Mouse (Mus musculus) bone marrow, adult 2 months (tissue): ENCODE results near the gene BC049762. TPM values are rescaled to one million over a fixed set of nuclear protein-coding genes. Genes with fewer than 3 reads are reported as not detected.
A peak's percentile ranks its signal among the peaks of the same experiment; 100 is the strongest.

Experiments
- H3K27ac ChIP-seq: fragments of 200-500 bp; 2 replicates; pipeline ENCODE4 v1.5.1; 2012; ENCODE audit warnings: low read depth, mild to moderate bottlenecking, control low read depth, inconsistent platforms, low read length; ENCODE audit not compliant: control insufficient read depth, poor library complexity, insufficient read depth
- H3K4me1 ChIP-seq: fragments of 200-500 bp; 2 replicates; pipeline ENCODE4 v1.6.1; 2011; ENCODE audit warnings: low read length; ENCODE audit not compliant: control insufficient read depth, insufficient read depth
- H3K4me3 ChIP-seq: fragments of 200-500 bp; replicated peaks from 2 replicates; pipeline ENCODE3; 2011; ENCODE audit warnings: mild to moderate bottlenecking, low read depth, low read length, control low read depth; ENCODE audit not compliant: control insufficient read depth
- CTCF ChIP-seq: fragments of 200-500 bp; IDR thresholded peaks from 2 replicates; pipeline ENCODE4 v1.5.1; 2011; ENCODE audit warnings: low read length, control low read depth; ENCODE audit not compliant: control insufficient read depth, insufficient read depth
- POLR2A ChIP-seq: fragments of 200-500 bp; IDR thresholded peaks from 2 replicates; pipeline ENCODE4 v1.6.1; 2011; ENCODE audit warnings: low read depth, mild to moderate bottlenecking, control low read depth, low read length, borderline replicate concordance; ENCODE audit not compliant: control insufficient read depth
- WGBS: fragments of 180-500 bp; shearing (Covaris S2); methylation state at CpG from one replicate; pipeline ENCODE4 v1.1.7; 2018; 5-methylcytosine and 5-hydroxymethylcytosine counted together
- polyA plus RNA-seq: library from polyadenylated mRNA; stranded (reverse); fragments of >200 nt; gene quantifications from 2 replicates; pipeline ENCODE4 v1.2.4, GENCODE M21; 2011; ENCODE audit warnings: low replicate concordance; ENCODE audit not compliant: missing spikeins, insufficient read depth, insufficient read length

BC049762 gene
- polyA plus RNA-seq, 1 experiment = 2.7 TPM

GRCm38 (mm10) chr11:51290066-51290955, 27.5 kb upstream of the BC049762 start:
- Histone ChIP-seq H3K27ac (no peak overlapping the region), H3K4me1 (no peaks in the 10 kb centered on the region), H3K4me3 (no peak overlapping the region)
- TF ChIP-seq CTCF (no peak), POLR2A (no peak)
- WGBS = 4% methylated on average over 74 of the region's 74 CpGs

DNA sequence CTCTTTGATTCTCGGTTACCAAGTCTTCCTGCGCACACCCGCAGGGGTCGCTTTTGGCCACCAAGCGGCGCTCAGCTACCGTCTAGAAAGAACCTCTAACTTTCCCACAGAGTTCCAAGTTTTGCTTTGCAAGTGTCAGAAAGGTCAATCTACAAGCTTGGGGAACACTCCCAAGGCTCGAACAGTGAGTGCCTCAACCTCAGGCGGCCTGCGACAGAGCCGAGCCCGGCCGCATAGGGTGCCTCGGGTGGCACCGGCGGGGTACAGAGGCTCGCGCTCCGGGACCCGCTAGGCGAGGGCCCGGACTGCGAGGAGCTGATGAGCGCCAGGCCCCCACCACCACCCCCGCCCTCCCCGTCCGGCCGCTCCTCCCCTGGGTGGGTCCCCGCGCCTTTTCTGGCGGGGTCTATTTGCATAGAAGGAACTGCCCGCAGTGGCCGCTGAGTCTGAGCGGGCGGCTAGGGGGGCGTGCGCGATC, 26.8 kb upstream of the BC049762 start, which contains the start of gene Col23a1:
Gene Col23a1, plus strand, starts transcription at position 357 of the 478 bp plus-strand sequence.
- Histone ChIP-seq H3K4me1 (no peaks in the 10 kb centered on the region), H3K4me3 (peak within 1 kb of the TSS; percentile 57), H3K27ac (0 out of 2 replicates have a peak within 1 kb of the TSS, but pooled peaks have one; percentile 20)
- TF ChIP-seq CTCF (peak; percentile 54), POLR2A (no peak)
- WGBS = 0% methylated on average over 37 of the region's 38 CpGs

GRCm38 (mm10) chr11:51274418-51274817, 11.6 kb upstream of the BC049762 start:
- WGBS = 76% methylated on average over 1 of the region's 1 CpGs
- no peak overlapping the region for H3K27ac ChIP-seq
- H3K4me3 ChIP-seq = no peak overlapping the region
- TF ChIP-seq CTCF (no peak), POLR2A (no peak)
- no peaks in the 10 kb centered on the region for H3K4me1 ChIP-seq

DNA sequence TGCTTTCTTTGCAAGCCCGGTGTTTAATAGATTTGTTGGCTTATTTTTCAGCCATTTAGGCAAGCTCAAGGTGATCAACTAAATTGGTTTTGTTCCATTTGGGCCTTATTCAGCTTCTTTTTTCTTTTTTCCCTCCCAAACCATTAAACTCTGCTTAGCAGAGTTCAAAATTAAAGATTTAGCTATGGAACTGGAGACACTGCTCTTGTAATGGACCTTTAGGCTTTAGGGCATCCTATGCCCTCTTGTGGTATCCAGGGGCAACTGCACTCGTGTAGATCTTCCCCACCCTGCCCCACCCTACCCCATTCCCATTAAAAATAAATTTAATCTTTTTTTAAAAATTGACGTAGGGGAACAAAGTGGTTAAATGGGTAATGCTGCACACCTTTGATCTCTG, 2.5 kb upstream of the BC049762 start:
- WGBS = 39% methylated on average over 3 of the region's 3 CpGs
- no peak overlapping the region for H3K27ac ChIP-seq
- no peak overlapping the region for H3K4me3 ChIP-seq
- H3K4me1 ChIP-seq = peaks cover 2% of the 10 kb centered on the region; the same call in 1 of the 2 replicates
- TF ChIP-seq CTCF (peak; percentile 45; the same call in 1 of the 2 replicates), POLR2A (no peak)

DNA sequence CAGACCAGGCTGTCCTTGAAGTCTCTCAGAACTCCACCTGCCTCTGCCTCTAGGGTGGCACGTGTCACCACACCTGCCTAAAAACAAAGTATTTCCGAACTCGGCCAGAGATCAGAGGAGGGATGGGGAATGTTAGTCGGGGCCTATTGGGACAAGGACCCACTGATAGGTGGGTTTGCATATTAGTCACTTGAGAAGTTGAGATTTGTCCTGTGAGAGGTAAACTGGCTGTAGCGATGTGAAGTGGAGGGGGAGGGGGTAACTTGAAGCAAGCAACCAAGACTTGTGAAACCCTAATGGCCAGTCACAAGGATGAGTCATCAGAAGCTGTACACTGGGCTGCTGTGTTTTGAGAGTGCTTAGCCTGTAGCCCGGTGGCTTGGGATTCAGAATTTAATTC, 1.5 kb upstream of the BC049762 start:
- Histone ChIP-seq H3K4me3 (peak overlapping the region; percentile 77), H3K4me1 (peaks cover 2% of the 10 kb centered on the region; the same call in 1 of the 2 replicates), H3K27ac (peak overlapping the region; percentile 59; the same call in 1 of the 2 replicates)
- peak; percentile 11; the same call in 1 of the 2 replicates for TF ChIP-seq CTCF
- TF ChIP-seq POLR2A = no peak
- WGBS = 4% methylated on average over 6 of the region's 6 CpGs

GRCm38 (mm10) chr11:51263286-51263831, 513 bp upstream of the BC049762 start:
- H3K27ac ChIP-seq = peak overlapping the region; percentile 97
- H3K4me1 ChIP-seq = peaks cover 2% of the 10 kb centered on the region; the same call in 1 of the 2 replicates
- WGBS = under 1% methylated on average over 50 of the region's 50 CpGs
- peak overlapping the region; percentile 89 for H3K4me3 ChIP-seq
- TF ChIP-seq POLR2A = no peak

DNA sequence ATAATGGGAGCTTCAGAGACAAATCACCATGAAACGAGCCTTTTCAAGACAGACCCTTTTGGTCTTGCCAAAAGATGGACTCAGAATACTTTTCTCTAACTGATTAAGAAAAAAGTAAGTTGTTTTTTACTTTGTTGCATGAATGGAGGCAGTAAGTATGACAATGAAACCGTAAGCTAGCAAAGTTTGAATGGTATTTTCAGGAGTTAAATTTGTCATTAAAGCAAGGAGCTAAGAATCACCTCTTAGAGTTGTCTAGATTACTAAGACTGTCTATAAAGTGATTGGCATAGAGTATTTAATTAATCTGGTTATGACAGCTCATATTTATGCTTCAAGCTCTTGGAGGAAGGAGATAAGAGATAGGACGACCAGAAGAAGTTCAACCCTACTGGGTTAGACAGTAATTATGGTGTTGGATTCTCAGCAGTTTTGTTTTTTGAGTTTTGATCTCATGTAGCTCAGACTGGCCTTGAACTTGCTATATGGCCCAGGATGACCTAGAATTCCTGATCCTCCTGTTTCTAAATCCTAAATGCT, 1.1 kb downstream of the BC049762 start, which contains the start of gene Clk4:
Gene Clk4, plus strand, starts transcription at position 51 of the 540 bp plus-strand sequence.
- H3K27ac ChIP-seq = peak within 1 kb of the TSS; percentile 97
- no peak for TF ChIP-seq CTCF
- no peak for TF ChIP-seq POLR2A
- H3K4me1 ChIP-seq = peaks cover 2% of the 10 kb centered on the region; the same call in 1 of the 2 replicates
- H3K4me3 ChIP-seq = peak within 1 kb of the TSS; percentile 89
- WGBS = 62% methylated on average over 3 of the region's 3 CpGs

DNA sequence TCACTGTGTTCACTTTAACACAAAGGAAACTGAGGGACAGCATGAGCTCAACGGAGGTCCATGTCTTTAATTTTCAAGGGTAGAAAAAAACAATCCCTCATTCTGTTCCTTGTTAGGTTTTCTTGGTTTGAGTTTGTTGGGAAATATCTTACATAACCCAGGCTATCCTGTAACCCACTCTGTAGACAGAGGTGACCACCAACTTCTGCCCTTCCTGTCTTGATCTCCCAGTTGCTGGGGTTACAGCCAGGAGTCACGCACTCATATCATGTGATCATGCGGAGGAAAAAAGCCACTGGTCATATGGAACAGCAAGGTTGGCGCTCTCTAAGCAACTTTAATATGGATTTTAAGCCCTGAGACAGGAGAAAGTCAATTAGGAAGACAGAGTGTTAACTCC, 5.8 kb downstream of the BC049762 start:
- TF ChIP-seq POLR2A = no peak
- TF ChIP-seq CTCF = no peak
- WGBS = 46% methylated on average over 4 of the region's 4 CpGs
- Histone ChIP-seq H3K4me3 (no peak overlapping the region), H3K27ac (no peak overlapping the region), H3K4me1 (no peaks in the 10 kb centered on the region; the same call in 1 of the 2 replicates)
